Mouse (Mus musculus) limb, embryonic 14.5 days (tissue): ENCODE results near the gene Ddc. TPM values are rescaled to one million over a fixed set of nuclear protein-coding genes. Genes with fewer than 3 reads are reported as not detected.
A peak's percentile ranks its signal among the peaks of the same experiment; 100 is the strongest.

Source experiments
- ATAC-seq: fragments of 200-750 bp; cut with Nextera tagmentation; 2 replicates; pipeline ENCODE4 v1.8.0; 2017; ENCODE audit warnings: low read depth, moderate number of reproducible peaks, moderate TSS enrichment; ENCODE audit not compliant: low FRiP score
- DNase-seq: peaks from one replicate; pipeline ENCODE4 v3.0.0-alpha.2; 2015; ENCODE audit warnings: low spot score
- H3K27ac ChIP-seq: fragments of 300-500 bp; sonication (generic); replicated peaks from 2 replicates; pipeline ENCODE4 v1.5.1; 2014; ENCODE audit warnings: low read depth, mild to moderate bottlenecking, low read length, moderate library complexity, mixed read lengths
- H3K27me3 ChIP-seq: fragments of 300-500 bp; sonication (generic); 2 replicates; pipeline ENCODE4 v1.6.1; 2014; ENCODE audit warnings: low read length, mixed read lengths; ENCODE audit not compliant: control insufficient read depth, insufficient read depth
- H3K36me3 ChIP-seq: fragments of 300-500 bp; sonication (generic); 2 replicates; pipeline ENCODE4 v1.6.1; 2014; ENCODE audit warnings: mild to moderate bottlenecking, low read length, moderate library complexity, mixed read lengths; ENCODE audit not compliant: control insufficient read depth, insufficient read depth
- H3K4me1 ChIP-seq: fragments of 300-500 bp; sonication (generic); 2 replicates; pipeline ENCODE4 v1.6.1; 2014; ENCODE audit warnings: antibody characterized with exemption, low read length, mixed read lengths; ENCODE audit not compliant: control insufficient read depth, insufficient read depth
- H3K4me2 ChIP-seq: fragments of 300-500 bp; sonication (generic); replicated peaks from 2 replicates; pipeline ENCODE4 v1.6.1; 2014; ENCODE audit warnings: low read depth, mild to moderate bottlenecking, low read length, moderate library complexity; ENCODE audit not compliant: severe bottlenecking
- H3K4me3 ChIP-seq: fragments of 300-500 bp; sonication (generic); replicated peaks from 2 replicates; pipeline ENCODE4 v1.5.1; 2014; ENCODE audit warnings: low read length
- H3K9ac ChIP-seq: fragments of 300-500 bp; sonication (generic); 2 replicates; pipeline ENCODE4 v1.6.1; 2014; ENCODE audit warnings: mild to moderate bottlenecking, low read depth, low read length, moderate library complexity; ENCODE audit not compliant: severe bottlenecking
- H3K9me3 ChIP-seq: fragments of 300-500 bp; sonication (generic); 2 replicates; pipeline ENCODE4 v1.6.1; 2016; ENCODE audit warnings: low read length; ENCODE audit not compliant: control insufficient read depth
- POLR2A ChIP-seq: fragments of 200-500 bp; IDR thresholded peaks from 2 replicates; pipeline ENCODE4 v1.8.0; 2012; ENCODE audit warnings: inconsistent platforms, mild to moderate bottlenecking, moderate library complexity, borderline replicate concordance; ENCODE audit not compliant: insufficient read depth, insufficient read length; ENCODE audit errors: extremely low read depth
- WGBS: fragments of 180-500 bp; shearing (Covaris S2); extraction: QIAGEN DNeasy Blood & Tissue Kit; methylation state at CpG from one replicate; pipeline ENCODE4 v1.1.7; 2014; 5-methylcytosine and 5-hydroxymethylcytosine counted together
- polyA plus RNA-seq, 2 experiments: library from polyadenylated mRNA; depleted of rRNA in 1 of 2; stranded (reverse) in 1 of 2; unstranded in 1 of 2; fragments of >200 nt; fragmentation: Nextera tagmentation in 1 of 2; extraction: Ambion mirVana in 1 of 2; gene quantifications; 2 replicates each; pipeline versions ENCODE4 v1.2.1 to v1.2.3; 2012 to 2014

The Ddc gene
- polyA plus RNA-seq, 2 experiments = 12.6 to 20.7 TPM

GRCm38 (mm10) chr11:11851957-11852505 lies 45.9 kb downstream of the Ddc start:
- Histone ChIP-seq H3K9ac (no peak overlapping the region), H3K27me3 (no peaks in the 10 kb centered on the region), H3K4me3 (no peak overlapping the region), H3K27ac (peak overlapping the region; percentile 61), H3K4me1 (peaks cover 43% of the 10 kb centered on the region), H3K9me3 (no peaks in the 10 kb centered on the region), H3K4me2 (no peak overlapping the region), H3K36me3 (no peaks in the 10 kb centered on the region)
- 63% methylated on average over 6 of the region's 6 CpGs for WGBS
- no peak for TF ChIP-seq POLR2A
- ATAC-seq = peak; percentile 32; the same call in 1 of the 2 replicates
- DNase-seq = no peak

- peaks cover 35% of the 10 kb centered on the region for H3K4me1 ChIP-seq
- no peaks in the 10 kb centered on the region for H3K36me3 ChIP-seq
- no peaks in the 10 kb centered on the region for H3K27me3 ChIP-seq
- no peak overlapping the region for H3K4me2 ChIP-seq
- DNase-seq (no peak), ATAC-seq (no peak)
- peak overlapping the region; percentile 71 for H3K27ac ChIP-seq
- no peak overlapping the region for H3K4me3 ChIP-seq
- TF ChIP-seq POLR2A = no peak
- no peak overlapping the region for H3K9ac ChIP-seq
- WGBS = 53% methylated on average over 6 of the region's 6 CpGs
- no peaks in the 10 kb centered on the region for H3K9me3 ChIP-seq
Observed at GRCm38 (mm10) chr11:11850476-11851267, 47.3 kb downstream of the Ddc start.

GRCm38 (mm10) chr11:11849513-11850311 lies 48.2 kb downstream of the Ddc start:
- H3K4me1 ChIP-seq = peaks cover 30% of the 10 kb centered on the region
- no peak overlapping the region for H3K4me2 ChIP-seq
- no peak overlapping the region for H3K9ac ChIP-seq
- no peaks in the 10 kb centered on the region for H3K9me3 ChIP-seq
- H3K27ac ChIP-seq = 0 out of 2 replicates have a peak overlapping the region, but pooled peaks have one; percentile 71
- no peak overlapping the region for H3K4me3 ChIP-seq
- WGBS = 58% methylated on average over 13 of the region's 13 CpGs
- no peak for TF ChIP-seq POLR2A
- DNase-seq = no peak
- no peak for ATAC-seq
- no peaks in the 10 kb centered on the region for H3K27me3 ChIP-seq
- no peaks in the 10 kb centered on the region for H3K36me3 ChIP-seq

GRCm38 (mm10) chr11:11848467-11848866 lies 49.5 kb downstream of the Ddc start:
- no peak for DNase-seq

GRCm38 (mm10) chr11:11845044-11845443 lies 52.9 kb downstream of the Ddc start:
- ATAC-seq = no peak

More at GRCm38 (mm10) chr11:11848467-11848866, 49.5 kb downstream of the Ddc start:
- no peak for TF ChIP-seq POLR2A
- Histone ChIP-seq H3K9ac (no peak overlapping the region), H3K36me3 (no peaks in the 10 kb centered on the region), H3K27ac (no peak overlapping the region), H3K4me1 (peaks cover 28% of the 10 kb centered on the region), H3K4me3 (no peak overlapping the region), H3K9me3 (no peaks in the 10 kb centered on the region), H3K27me3 (no peaks in the 10 kb centered on the region), H3K4me2 (no peak overlapping the region)
- ATAC-seq = no peak
- WGBS = 94% methylated on average over 4 of the region's 4 CpGs

More at GRCm38 (mm10) chr11:11845044-11845443, 52.9 kb downstream of the Ddc start:
- 58% methylated on average over 8 of the region's 8 CpGs for WGBS
- H3K27ac ChIP-seq = peak overlapping the region; percentile 74
- H3K4me1 ChIP-seq = peaks cover 10% of the 10 kb centered on the region
- no peaks in the 10 kb centered on the region for H3K36me3 ChIP-seq
- no peaks in the 10 kb centered on the region for H3K27me3 ChIP-seq
- H3K4me3 ChIP-seq = no peak overlapping the region
- no peak for TF ChIP-seq POLR2A
- no peak overlapping the region for H3K9ac ChIP-seq
- H3K4me2 ChIP-seq = no peak overlapping the region
- H3K9me3 ChIP-seq = no peaks in the 10 kb centered on the region
- DNase-seq = no peak
